11 mouse cellular contexts compared by ENCODE assay signal in genomic region chr5:146692976-146693361, GRCm38 (mm10).
DNase-seq lines count a peak whose midpoint lies in the region; ATAC-seq and TF ChIP-seq lines count a peak whose summit lies in the region.
"Had no signal": no experiment of that assay in that cellular context is flagged by ENCODE, and none has a peak within 500 bp of the region (broad histone marks: within the 10 kb centered on the region; RNA-seq: fewer than 3 reads in every experiment).

No protein-coding gene starts in this region.

- no peak for TF ChIP-seq CTCF in cerebellum, adult 2 months (IDR thresholded peaks at IDR 0.05; ENCODE audit: borderline replicate concordance, insufficient read depth, low read depth, low read length)
- TF ChIP-seq CTCF in liver, postnatal 0 days (IDR thresholded peaks at IDR 0.05; ENCODE audit: low read depth): no peak

- H3K4me3 ChIP-seq in cerebellum, adult 2 months (replicated peaks; ENCODE audit: insufficient read depth, low read depth, low read length): no peak overlapping the region
- H3K4me3 ChIP-seq in kidney, embryonic 16.5 days (ENCODE audit: low read length): no peak overlapping the region
- H3K4me3 ChIP-seq in liver, postnatal 0 days (ENCODE audit: low read depth, low read length): no peak overlapping the region
- H3K4me3 ChIP-seq: hindbrain, embryonic 13.5 days had no signal

- WGBS in cerebellum, adult 2 months: 87% methylated on average over 5 of the region's 5 CpGs
- 64% methylated on average over 5 of the region's 5 CpGs for WGBS in kidney, embryonic 16.5 days
- 19% methylated on average over 5 of the region's 5 CpGs for WGBS in liver, postnatal 0 days (ENCODE audit: insufficient replicate concordance)

- H3K27me3 ChIP-seq in cerebellum, adult 2 months (ENCODE audit: control insufficient read depth, insufficient read depth, low read length): no peaks in the 10 kb centered on the region
- H3K27me3 ChIP-seq in kidney, embryonic 16.5 days (ENCODE audit: insufficient read depth, low read length): no peaks in the 10 kb centered on the region
- H3K27me3 ChIP-seq in liver, postnatal 0 days (ENCODE audit: insufficient read depth, low read length): no peaks in the 10 kb centered on the region
- H3K27me3 ChIP-seq: hindbrain, embryonic 13.5 days had no signal

- DNase-seq in cerebellum, adult 2 months: no peak
- DNase-seq in cerebellum, adult 8-10 months: no peak
- no peak for DNase-seq in kidney, postnatal 25 days
- DNase-seq in liver, postnatal 0 days: no peak
- DNase-seq in left cerebral cortex, postnatal 4 days: no peak
- DNase-seq: cerebellum, adult 18-20 months; thymus, postnatal 4 days had no signal

- 0 out of 2 replicates have a peak overlapping the region, but pooled peaks have one; percentile 36 for H3K27ac ChIP-seq in cerebellum, adult 2 months (ENCODE audit: insufficient read depth, low read length)
- H3K27ac ChIP-seq in kidney, embryonic 16.5 days (ENCODE audit: low read length): peak overlapping the region; percentile 76
- peak overlapping the region; percentile 81 for H3K27ac ChIP-seq in liver, postnatal 0 days (ENCODE audit: low read depth)

- no peak overlapping the region for H3K4me2 ChIP-seq in kidney, embryonic 16.5 days (replicated peaks; ENCODE audit: low read depth, low read length)
- H3K4me2 ChIP-seq in liver, postnatal 0 days (ENCODE audit: low read depth, low read length): peak overlapping the region; percentile 55
- H3K4me2 ChIP-seq: hindbrain, embryonic 13.5 days had no signal

- H3K4me1 ChIP-seq in cerebellum, adult 2 months (ENCODE audit: control insufficient read depth, insufficient read depth, low read length): peaks cover 6% of the 10 kb centered on the region
- peaks cover 25% of the 10 kb centered on the region for H3K4me1 ChIP-seq in kidney, embryonic 16.5 days (ENCODE audit: insufficient read depth, low read length)
- H3K4me1 ChIP-seq in liver, postnatal 0 days (ENCODE audit: insufficient read depth): peaks cover 35% of the 10 kb centered on the region

- H3K9ac ChIP-seq in kidney, embryonic 16.5 days (replicated peaks; ENCODE audit: low read length): peak overlapping the region; percentile 23; the same call in 1 of the 2 replicates
- peak overlapping the region; percentile 37 for H3K9ac ChIP-seq in liver, postnatal 0 days (replicated peaks)
- H3K9ac ChIP-seq: hindbrain, embryonic 13.5 days had no signal

- TF ChIP-seq POLR2A in cerebellum, adult 2 months (IDR thresholded peaks at IDR 0.05; ENCODE audit: borderline replicate concordance, insufficient read depth, low read length): no peak

- H3K9me3 ChIP-seq in kidney, embryonic 16.5 days (ENCODE audit: low read length): no peaks in the 10 kb centered on the region
- no peaks in the 10 kb centered on the region for H3K9me3 ChIP-seq in liver, postnatal 0 days (ENCODE audit: low read length)
- H3K9me3 ChIP-seq: hindbrain, embryonic 13.5 days had no signal

- ATAC-seq in kidney, embryonic 16.5 days (ENCODE audit: low FRiP score, low TSS enrichment): no peak
- ATAC-seq in erythroid progenitor cell, adult 5-6 weeks (replicated peaks; ENCODE audit: low FRiP score, poor library complexity, severe bottlenecking): peak; percentile 72
- ATAC-seq in liver, postnatal 0 days: peak; percentile 57
- ATAC-seq in frontal cortex, adult (ENCODE audit: low TSS enrichment): no peak

- intact Hi-C loops in left cerebral cortex, postnatal 4 days (cut with DNase I): no loop called here

- TF ChIP-seq EP300 in liver, postnatal 0 days (IDR thresholded peaks at IDR 0.05; ENCODE audit: low read depth): peak; percentile 81

- H3K36me3 ChIP-seq in kidney, embryonic 16.5 days (ENCODE audit: insufficient read depth, low read length): no peaks in the 10 kb centered on the region
- H3K36me3 ChIP-seq in liver, postnatal 0 days (replicated peaks; ENCODE audit: insufficient read depth, low read length): no peaks in the 10 kb centered on the region
- H3K36me3 ChIP-seq: hindbrain, embryonic 13.5 days had no signal

Comparison
In these comparisons a context has a peak if more than half of its experiments do, and no peak if none do; other contexts are left out.
1. ATAC-seq: peak in erythroid progenitor cell, adult 5-6 weeks (single experiment) and liver, postnatal 0 days (single experiment); none in kidney, embryonic 16.5 days (single experiment) and frontal cortex, adult (single experiment).
2. Peak in every context shown above with its lines, with median percentiles within 50 percentile points of each other: H3K27ac ChIP-seq.